Mouse (Mus musculus) forelimb bud, embryonic 11.5 days (tissue): ENCODE measurements around the gene Arl4c.

Experiments
- DNase-seq: peaks from one replicate; pipeline ENCODE4 v3.0.0-alpha.2; 2012; ENCODE audit warnings: low read depth, low spot score

Arl4c gene

GRCm38 (mm10) chr1:88701870-88702661 is at the start of gene Arl4c:
Gene Arl4c, minus strand, starts transcription at chr1:88702221.
- DNase-seq, result peak; percentile 69

GRCm38 (mm10) chr1:88751332-88751731 is 49.3 kb upstream of the Arl4c start:
- no peak for DNase-seq

- no peak for DNase-seq
These were observed 48.6 kb upstream of the Arl4c start for GRCm38 (mm10) chr1:88750576-88750975.

GRCm38 (mm10) chr1:88750126-88750525 is 48.1 kb upstream of the Arl4c start:
- DNase-seq, result peak; percentile 38

GRCm38 (mm10) chr1:88749106-88749505 is 47.1 kb upstream of the Arl4c start:
- DNase-seq, result no peak

GRCm38 (mm10) chr1:88745256-88745655 is 43.2 kb upstream of the Arl4c start:
- peak; percentile 84 for DNase-seq

GRCm38 (mm10) chr1:88744261-88744660 is 42.2 kb upstream of the Arl4c start:
- DNase-seq, result no peak

- peak; percentile 46 for DNase-seq
These were observed 40.4 kb upstream of the Arl4c start for GRCm38 (mm10) chr1:88742372-88742771.

GRCm38 (mm10) chr1:88739546-88739945 is 37.5 kb upstream of the Arl4c start:
- DNase-seq, result no peak

GRCm38 (mm10) chr1:88738931-88739330 is 36.9 kb upstream of the Arl4c start:
- DNase-seq, result no peak

- no peak for DNase-seq
These were observed 27.5 kb upstream of the Arl4c start for GRCm38 (mm10) chr1:88729496-88729895.

GRCm38 (mm10) chr1:88727369-88727768 is 25.3 kb upstream of the Arl4c start:
- no peak for DNase-seq

GRCm38 (mm10) chr1:88725716-88726115 is 23.7 kb upstream of the Arl4c start:
- no peak for DNase-seq

GRCm38 (mm10) chr1:88720626-88721229 is 18.7 kb upstream of the Arl4c start:
- no peak for DNase-seq

GRCm38 (mm10) chr1:88718563-88718962 is 16.5 kb upstream of the Arl4c start:
- no peak for DNase-seq

GRCm38 (mm10) chr1:88717736-88718135 is 15.7 kb upstream of the Arl4c start:
- no peak for DNase-seq

- DNase-seq, result no peak
These were observed 10.0 kb upstream of the Arl4c start for GRCm38 (mm10) chr1:88712011-88712410.

- no peak for DNase-seq
These were observed 6.8 kb upstream of the Arl4c start for GRCm38 (mm10) chr1:88708646-88709305.

- DNase-seq, result no peak
These were observed 6.2 kb upstream of the Arl4c start for GRCm38 (mm10) chr1:88708191-88708590.

- no peak for DNase-seq
These were observed 5.5 kb upstream of the Arl4c start for GRCm38 (mm10) chr1:88707536-88707935.

GRCm38 (mm10) chr1:88705799-88706198 is 3.8 kb upstream of the Arl4c start:
- DNase-seq, result peak; percentile 95

- no peak for DNase-seq
These were observed 3.0 kb upstream of the Arl4c start for GRCm38 (mm10) chr1:88705050-88705449.
